Mouse (Mus musculus) testis, adult 2 months (tissue): ENCODE measurements around the gene Celf3.

Source experiments
- CTCF ChIP-seq: fragments of 200-500 bp; IDR thresholded peaks from 2 replicates; pipeline ENCODE4 v1.5.1; 2012; ENCODE audit warnings: low read depth, mild to moderate bottlenecking, inconsistent platforms, low read length, moderate library complexity; ENCODE audit not compliant: control insufficient read depth, insufficient read depth, insufficient replicate concordance
- POLR2A ChIP-seq: fragments of 200-500 bp; IDR thresholded peaks from 2 replicates; pipeline ENCODE4 v1.6.1; 2012; ENCODE audit warnings: low read depth, mild to moderate bottlenecking, inconsistent platforms, low read length, moderate library complexity; ENCODE audit not compliant: control insufficient read depth

- TF ChIP-seq CTCF (no peak), POLR2A (peak; percentile 82; the same call in 1 of the 2 replicates)
Measured at GRCm38 (mm10) chr3:94483790-94484439, 5.8 kb downstream of the Celf3 start.
